Mouse (Mus musculus) frontal cortex, postnatal 25 days (tissue): ENCODE measurements at regions not wholly inside any gene's neighbourhood (a gene's known extent, or its start where the extent isn't known, plus 50 kb on each side); places are given as distances from the start of the nearest gene placed in this dataset.
A peak's percentile ranks its signal among the peaks of the same experiment; 100 is the strongest.
"Not testable (repeated sequence)": the region's sequence is repeated elsewhere in the genome, so short reads cannot be mapped to it uniquely, and the experiment has no call there.

Experiments
- DNase-seq, 2 experiments: peaks; one replicate each; pipeline ENCODE4 v3.0.0; 2022; ENCODE audit warnings: low spot score in 2 of 2

GRCm38 (mm10) chr6:68977959-68978358, 1442.4 kb upstream of the Tacstd2 start:
- DNase-seq = no peak

- DNase-seq = no peak
These were observed 1428.4 kb upstream of the Tacstd2 start for GRCm38 (mm10) chr6:68964012-68964411.

- not testable (repeated sequence) for DNase-seq
These were observed 1402.5 kb upstream of the Tacstd2 start for GRCm38 (mm10) chr6:68938104-68938503.

- not testable (repeated sequence) for DNase-seq
These were observed 1396.3 kb upstream of the Tacstd2 start for GRCm38 (mm10) chr6:68931860-68932259.

- no peak for DNase-seq
These were observed 1379.9 kb upstream of the Tacstd2 start for GRCm38 (mm10) chr6:68915536-68915935.

- DNase-seq = no peak
These were observed 1348.5 kb upstream of the Tacstd2 start for GRCm38 (mm10) chr6:68884130-68884529.

GRCm38 (mm10) chr6:68852761-68853160, 1317.2 kb upstream of the Tacstd2 start:
- DNase-seq = not testable (repeated sequence)

- no peak for DNase-seq
These were observed 1316.7 kb upstream of the Tacstd2 start for GRCm38 (mm10) chr6:68852286-68852685.

GRCm38 (mm10) chr6:68835186-68835585, 1299.6 kb upstream of the Tacstd2 start:
- no peak for DNase-seq

GRCm38 (mm10) chr6:68834633-68835032, 1299.0 kb upstream of the Tacstd2 start:
- no peak for DNase-seq

GRCm38 (mm10) chr6:68828460-68828859, 1292.9 kb upstream of the Tacstd2 start:
- DNase-seq = not testable (repeated sequence)

- no peak for DNase-seq
These were observed 1277.8 kb upstream of the Tacstd2 start for GRCm38 (mm10) chr6:68813346-68813745.

- not testable (repeated sequence) for DNase-seq
These were observed 1263.6 kb upstream of the Tacstd2 start for GRCm38 (mm10) chr6:68799205-68799604.

- no peak for DNase-seq
These were observed 1235.9 kb upstream of the Tacstd2 start for GRCm38 (mm10) chr6:68771507-68771906.

- DNase-seq = no peak
These were observed 1214.9 kb upstream of the Tacstd2 start for GRCm38 (mm10) chr6:68750451-68750850.

GRCm38 (mm10) chr6:68749699-68750098, 1214.1 kb upstream of the Tacstd2 start:
- DNase-seq = no peak

GRCm38 (mm10) chr6:68738573-68738972, 1203.0 kb upstream of the Tacstd2 start:
- no peak for DNase-seq

- DNase-seq = no peak
These were observed 1201.1 kb upstream of the Tacstd2 start for GRCm38 (mm10) chr6:68736647-68737046.

- no peak for DNase-seq
These were observed 1200.5 kb upstream of the Tacstd2 start for GRCm38 (mm10) chr6:68736068-68736467.

- DNase-seq = not testable (repeated sequence)
These were observed 1175.5 kb upstream of the Tacstd2 start for GRCm38 (mm10) chr6:68711084-68711483.

- DNase-seq = not testable (repeated sequence)
These were observed 1168.8 kb upstream of the Tacstd2 start for GRCm38 (mm10) chr6:68704291-68704800.

- DNase-seq = not testable (repeated sequence)
These were observed 1145.2 kb upstream of the Tacstd2 start for GRCm38 (mm10) chr6:68680792-68681110.

- DNase-seq = no peak
These were observed 1144.6 kb upstream of the Tacstd2 start for GRCm38 (mm10) chr6:68680099-68680791.

- DNase-seq = peak; percentile 2 to 4
These were observed 1132.8 kb upstream of the Tacstd2 start for GRCm38 (mm10) chr6:68668433-68668832.
